Mouse (Mus musculus): ENCODE measurements at regions not wholly inside any gene's neighbourhood (a gene's known extent, or its start where the extent isn't known, plus 50 kb on each side); places are given as distances from the start of the nearest gene placed in this dataset.
A peak's percentile ranks its signal among the peaks of the same experiment; 100 is the strongest.

GRCm38 (mm10) chr11:19606943-19607342, 317.2 kb upstream of the Spred2 start:
- TF ChIP-seq CTCF (IDR thresholded peaks at IDR 0.05; ENCODE audit: borderline replicate concordance, extremely low read depth, insufficient read depth, insufficient read length) (no peak), POLR2A (IDR thresholded peaks at IDR 0.05; ENCODE audit: borderline replicate concordance, extremely low read depth, insufficient read depth, insufficient read length, poor library complexity, severe bottlenecking) (no peak)
- no peak for DNase-seq (ENCODE audit: low read depth)

GRCm38 (mm10) chr11:19607941-19608340, 316.2 kb upstream of the Spred2 start:
- no peak for DNase-seq (ENCODE audit: low read depth)

GRCm38 (mm10) chr11:19608523-19608922, 315.7 kb upstream of the Spred2 start:
- TF ChIP-seq POLR2A (IDR thresholded peaks at IDR 0.05; ENCODE audit: borderline replicate concordance, extremely low read depth, insufficient read depth, insufficient read length, poor library complexity, severe bottlenecking) (no peak), CTCF (IDR thresholded peaks at IDR 0.05; ENCODE audit: borderline replicate concordance, extremely low read depth, insufficient read depth, insufficient read length) (no peak)
- no peak for DNase-seq (ENCODE audit: low read depth)

More at GRCm38 (mm10) chr11:19607941-19608340, 316.2 kb upstream of the Spred2 start:
- TF ChIP-seq CTCF (IDR thresholded peaks at IDR 0.05; ENCODE audit: borderline replicate concordance, extremely low read depth, insufficient read depth, insufficient read length): no peak
- TF ChIP-seq POLR2A (IDR thresholded peaks at IDR 0.05; ENCODE audit: borderline replicate concordance, extremely low read depth, insufficient read depth, insufficient read length, poor library complexity, severe bottlenecking): no peak

GRCm38 (mm10) chr11:19610559-19610958, 313.6 kb upstream of the Spred2 start:
- no peak for TF ChIP-seq POLR2A (IDR thresholded peaks at IDR 0.05; ENCODE audit: borderline replicate concordance, extremely low read depth, insufficient read depth, insufficient read length, poor library complexity, severe bottlenecking)
- no peak for TF ChIP-seq CTCF (IDR thresholded peaks at IDR 0.05; ENCODE audit: borderline replicate concordance, extremely low read depth, insufficient read depth, insufficient read length)
- DNase-seq (ENCODE audit: low read depth): no peak

- TF ChIP-seq CTCF (IDR thresholded peaks at IDR 0.05; ENCODE audit: borderline replicate concordance, extremely low read depth, insufficient read depth, insufficient read length) (no peak), POLR2A (IDR thresholded peaks at IDR 0.05; ENCODE audit: borderline replicate concordance, extremely low read depth, insufficient read depth, insufficient read length, poor library complexity, severe bottlenecking) (no peak)
- DNase-seq (ENCODE audit: low read depth): no peak
Observed at GRCm38 (mm10) chr11:19611217-19611616, 313.0 kb upstream of the Spred2 start.

GRCm38 (mm10) chr11:19616520-19616919, 307.7 kb upstream of the Spred2 start:
- DNase-seq (ENCODE audit: low read depth): no peak
- no peak for TF ChIP-seq POLR2A (IDR thresholded peaks at IDR 0.05; ENCODE audit: borderline replicate concordance, extremely low read depth, insufficient read depth, insufficient read length, poor library complexity, severe bottlenecking)
- TF ChIP-seq CTCF (IDR thresholded peaks at IDR 0.05; ENCODE audit: borderline replicate concordance, extremely low read depth, insufficient read depth, insufficient read length): no peak

GRCm38 (mm10) chr11:19619494-19619893, 304.7 kb upstream of the Spred2 start:
- TF ChIP-seq CTCF (IDR thresholded peaks at IDR 0.05; ENCODE audit: borderline replicate concordance, extremely low read depth, insufficient read depth, insufficient read length) (no peak), POLR2A (IDR thresholded peaks at IDR 0.05; ENCODE audit: borderline replicate concordance, extremely low read depth, insufficient read depth, insufficient read length, poor library complexity, severe bottlenecking) (no peak)
- peak; percentile 59 for DNase-seq (ENCODE audit: low read depth)

GRCm38 (mm10) chr11:19631055-19631695, 293.0 kb upstream of the Spred2 start:
- no peak for TF ChIP-seq POLR2A (IDR thresholded peaks at IDR 0.05; ENCODE audit: borderline replicate concordance, extremely low read depth, insufficient read depth, insufficient read length, poor library complexity, severe bottlenecking)
- TF ChIP-seq CTCF (IDR thresholded peaks at IDR 0.05; ENCODE audit: borderline replicate concordance, extremely low read depth, insufficient read depth, insufficient read length): no peak
- no peak for DNase-seq (ENCODE audit: low read depth)

- TF ChIP-seq POLR2A (IDR thresholded peaks at IDR 0.05; ENCODE audit: borderline replicate concordance, extremely low read depth, insufficient read depth, insufficient read length, poor library complexity, severe bottlenecking) (no peak), CTCF (IDR thresholded peaks at IDR 0.05; ENCODE audit: borderline replicate concordance, extremely low read depth, insufficient read depth, insufficient read length) (no peak)
- no peak for DNase-seq (ENCODE audit: low read depth)
Observed at GRCm38 (mm10) chr11:19632477-19632876, 291.7 kb upstream of the Spred2 start.

- no peak for DNase-seq (ENCODE audit: low read depth)
- TF ChIP-seq POLR2A (IDR thresholded peaks at IDR 0.05; ENCODE audit: borderline replicate concordance, extremely low read depth, insufficient read depth, insufficient read length, poor library complexity, severe bottlenecking) (no peak), CTCF (IDR thresholded peaks at IDR 0.05; ENCODE audit: borderline replicate concordance, extremely low read depth, insufficient read depth, insufficient read length) (no peak)
Observed at GRCm38 (mm10) chr11:19633621-19634020, 290.6 kb upstream of the Spred2 start.

- no peak for TF ChIP-seq CTCF (IDR thresholded peaks at IDR 0.05; ENCODE audit: borderline replicate concordance, extremely low read depth, insufficient read depth, insufficient read length)
- TF ChIP-seq POLR2A (IDR thresholded peaks at IDR 0.05; ENCODE audit: borderline replicate concordance, extremely low read depth, insufficient read depth, insufficient read length, poor library complexity, severe bottlenecking): no peak
Observed at GRCm38 (mm10) chr11:19641153-19641552, 283.0 kb upstream of the Spred2 start.

GRCm38 (mm10) chr11:19644116-19644795, 279.9 kb upstream of the Spred2 start:
- no peak for DNase-seq (ENCODE audit: low read depth)
- TF ChIP-seq POLR2A (IDR thresholded peaks at IDR 0.05; ENCODE audit: borderline replicate concordance, extremely low read depth, insufficient read depth, insufficient read length, poor library complexity, severe bottlenecking) (no peak), CTCF (IDR thresholded peaks at IDR 0.05; ENCODE audit: borderline replicate concordance, extremely low read depth, insufficient read depth, insufficient read length) (no peak)

More at GRCm38 (mm10) chr11:19641153-19641552, 283.0 kb upstream of the Spred2 start:
- no peak for DNase-seq (ENCODE audit: low read depth)

Measured in brain, embryonic 14.5 days (tissue).